Mouse (Mus musculus) thymus, adult 2 months (tissue): ENCODE data around the gene Trappc3. TPM values are rescaled to one million over a fixed set of nuclear protein-coding genes. Genes with fewer than 3 reads are reported as not detected.

Source experiments
- DNase-seq: peaks from one replicate; pipeline ENCODE4 v3.0.0; 2021
- H3K27ac ChIP-seq: fragments of 200-500 bp; 2 replicates; pipeline ENCODE4 v1.5.1; 2012; ENCODE audit warnings: low read length, control low read depth; ENCODE audit not compliant: control insufficient read depth, insufficient read depth
- H3K27me3 ChIP-seq: fragments of 200-500 bp; 2 replicates; pipeline ENCODE4 v1.6.1; 2012; ENCODE audit warnings: mild to moderate bottlenecking, low read length, moderate library complexity, mixed read lengths; ENCODE audit not compliant: control insufficient read depth, insufficient read depth
- H3K36me3 ChIP-seq: fragments of 200-500 bp; 2 replicates; pipeline ENCODE4 v1.6.1; 2012; ENCODE audit warnings: mild to moderate bottlenecking, low read length, moderate library complexity; ENCODE audit not compliant: control insufficient read depth, insufficient read depth
- H3K4me1 ChIP-seq: fragments of 200-500 bp; replicated peaks from 2 replicates; pipeline ENCODE4 v1.6.1; 2012; ENCODE audit warnings: low read length; ENCODE audit not compliant: control insufficient read depth, insufficient read depth
- H3K4me3 ChIP-seq: fragments of 200-500 bp; 2 replicates; pipeline ENCODE4 v1.5.1; 2012; ENCODE audit warnings: mild to moderate bottlenecking, low read length, control low read depth, moderate library complexity; ENCODE audit not compliant: control insufficient read depth, insufficient read depth
- CTCF ChIP-seq: fragments of 200-500 bp; IDR thresholded peaks from 2 replicates; pipeline ENCODE4 v1.5.1; 2012; ENCODE audit warnings: mild to moderate bottlenecking, control low read depth, low read length, moderate library complexity, borderline replicate concordance; ENCODE audit not compliant: control insufficient read depth, poor library complexity, insufficient read depth; ENCODE audit errors: extremely low read depth
- POLR2A ChIP-seq: fragments of 200-500 bp; IDR thresholded peaks from 2 replicates; pipeline ENCODE4 v1.6.1; 2012; ENCODE audit warnings: mild to moderate bottlenecking, low read length, control low read depth, moderate library complexity; ENCODE audit not compliant: control insufficient read depth, poor library complexity, insufficient read depth; ENCODE audit errors: extremely low read depth
- WGBS: fragments of 180-500 bp; shearing (Covaris S2); methylation state at CpG from one replicate; pipeline ENCODE4 v1.1.7; 2018; 5-methylcytosine and 5-hydroxymethylcytosine counted together
- polyA plus RNA-seq: library from polyadenylated mRNA; depleted of rRNA; stranded (reverse); fragments of >200 nt; gene quantifications from 2 replicates; pipeline ENCODE4 v1.2.3, GENCODE M21; 2012

Trappc3 gene
- polyA plus RNA-seq, 1 experiment, result 55.1 TPM

DNA sequence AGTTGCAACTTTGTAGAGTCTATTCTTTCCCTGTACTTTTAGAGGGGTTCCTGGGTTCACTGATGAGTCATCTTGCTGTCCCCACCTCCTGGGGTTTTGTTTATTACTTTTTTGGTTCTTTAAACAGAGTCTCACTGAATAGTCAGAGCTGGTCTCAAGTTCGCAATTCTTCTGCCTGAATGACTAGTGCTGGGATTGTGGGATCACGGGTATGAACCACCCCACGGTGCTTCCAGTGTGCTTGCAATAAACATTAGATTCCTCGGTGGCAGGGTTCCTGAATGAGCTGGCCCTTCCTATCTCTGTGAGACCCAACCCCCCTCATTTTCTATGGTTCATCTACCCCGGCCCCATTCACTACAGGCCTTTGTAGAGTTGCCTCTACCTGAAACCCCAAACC lies 34.0 kb upstream of the Trappc3 start:
- Histone ChIP-seq H3K4me3 (no peak overlapping the region), H3K36me3 (peaks cover 9% of the 10 kb centered on the region), H3K27me3 (no peaks in the 10 kb centered on the region), H3K4me1 (peaks cover 3% of the 10 kb centered on the region), H3K27ac (no peak overlapping the region)
- no peak for TF ChIP-seq POLR2A
- TF ChIP-seq CTCF, result no peak
- no peak for DNase-seq
- 62% methylated on average over 5 of the region's 5 CpGs for WGBS

DNA sequence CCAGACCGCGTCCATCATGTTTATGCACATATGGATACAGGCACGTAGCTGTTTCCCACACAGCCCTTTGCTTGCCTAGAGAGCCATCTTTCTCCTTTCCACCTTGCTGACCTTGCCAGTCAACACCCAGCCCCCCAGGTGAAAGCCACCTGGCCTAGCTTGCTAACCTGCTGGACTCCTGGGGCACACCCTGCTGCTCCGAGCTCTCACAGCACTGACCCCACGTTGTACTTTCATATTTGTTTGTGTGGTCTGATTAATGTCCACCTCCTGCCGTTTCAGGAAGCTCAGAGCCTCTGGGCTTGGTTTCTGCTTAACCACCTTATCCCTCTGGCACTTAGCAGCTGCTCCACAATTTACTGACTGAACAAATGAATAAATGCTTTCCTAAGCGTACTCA lies 32.2 kb upstream of the Trappc3 start:
- Histone ChIP-seq H3K4me1 (peaks cover 10% of the 10 kb centered on the region), H3K36me3 (peaks cover 23% of the 10 kb centered on the region), H3K4me3 (no peak overlapping the region), H3K27me3 (no peaks in the 10 kb centered on the region), H3K27ac (no peak overlapping the region)
- no peak for DNase-seq
- TF ChIP-seq POLR2A (no peak), CTCF (no peak)
- 74% methylated on average over 7 of the region's 7 CpGs for WGBS

- Histone ChIP-seq H3K4me1 (peaks cover 17% of the 10 kb centered on the region), H3K27ac (no peak overlapping the region), H3K4me3 (no peak overlapping the region), H3K27me3 (no peaks in the 10 kb centered on the region), H3K36me3 (peaks cover 32% of the 10 kb centered on the region)
- 97% methylated on average over 29 of the region's 29 CpGs for WGBS
- TF ChIP-seq POLR2A (no peak), CTCF (no peak)
- no peak for DNase-seq
Measured at GRCm38 (mm10) chr4:126233676-126234308, 28.3 kb upstream of the Trappc3 start.

GRCm38 (mm10) chr4:126234496-126235175 lies 27.5 kb upstream of the Trappc3 start:
- 49% methylated on average over 18 of the region's 18 CpGs for WGBS

DNA sequence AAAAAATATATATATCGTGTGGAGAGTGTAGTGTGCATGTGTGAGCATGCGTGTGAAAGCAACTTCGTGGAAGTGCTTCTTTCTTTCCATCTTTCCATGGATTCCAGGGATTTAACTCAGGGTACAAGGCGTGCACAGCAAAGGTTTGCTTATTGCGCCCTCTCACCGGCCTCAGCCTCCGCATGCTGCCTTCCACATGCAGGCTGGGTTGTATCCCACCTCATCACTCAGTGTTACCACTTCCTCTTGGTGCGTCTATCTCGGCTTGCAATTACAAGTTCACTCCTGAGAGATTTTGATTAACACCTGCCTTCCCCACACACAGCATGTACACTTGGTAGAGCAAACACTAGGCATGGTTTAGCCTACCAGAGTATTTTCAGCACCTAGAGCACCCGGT lies 26.9 kb upstream of the Trappc3 start:
- Histone ChIP-seq H3K27ac (0 out of 2 replicates have a peak overlapping the region, but pooled peaks have one; percentile 21), H3K4me1 (peaks cover 17% of the 10 kb centered on the region), H3K4me3 (no peak overlapping the region), H3K27me3 (no peaks in the 10 kb centered on the region), H3K36me3 (peaks cover 32% of the 10 kb centered on the region)
- TF ChIP-seq POLR2A, result no peak
- TF ChIP-seq CTCF, result no peak
- no peak for DNase-seq
- 19% methylated on average over 10 of the region's 10 CpGs for WGBS

More at GRCm38 (mm10) chr4:126234496-126235175, 27.5 kb upstream of the Trappc3 start:
- Histone ChIP-seq H3K27ac (no peak overlapping the region), H3K4me1 (peaks cover 17% of the 10 kb centered on the region), H3K36me3 (peaks cover 32% of the 10 kb centered on the region), H3K27me3 (no peaks in the 10 kb centered on the region), H3K4me3 (no peak overlapping the region)
- no peak for DNase-seq
- no peak for TF ChIP-seq POLR2A
- TF ChIP-seq CTCF, result no peak

GRCm38 (mm10) chr4:126236467-126237280 lies 25.5 kb upstream of the Trappc3 start:
- Histone ChIP-seq H3K4me1 (peaks cover 17% of the 10 kb centered on the region), H3K36me3 (peaks cover 42% of the 10 kb centered on the region), H3K27ac (no peak overlapping the region), H3K4me3 (no peak overlapping the region), H3K27me3 (no peaks in the 10 kb centered on the region)
- DNase-seq, result no peak
- 96% methylated on average over 62 of the region's 63 CpGs for WGBS
- TF ChIP-seq CTCF (no peak), POLR2A (no peak)
